Mouse (Mus musculus): Measurements from ENCODE around the gene Ptpn9. TPM values are rescaled to one million over a fixed set of nuclear protein-coding genes. Genes with fewer than 3 reads are reported as not detected.

The Ptpn9 gene
- total and polyA plus RNA-seq, 3 experiments: 10.4 to 21.3 (median 10.4) TPM

DNA sequence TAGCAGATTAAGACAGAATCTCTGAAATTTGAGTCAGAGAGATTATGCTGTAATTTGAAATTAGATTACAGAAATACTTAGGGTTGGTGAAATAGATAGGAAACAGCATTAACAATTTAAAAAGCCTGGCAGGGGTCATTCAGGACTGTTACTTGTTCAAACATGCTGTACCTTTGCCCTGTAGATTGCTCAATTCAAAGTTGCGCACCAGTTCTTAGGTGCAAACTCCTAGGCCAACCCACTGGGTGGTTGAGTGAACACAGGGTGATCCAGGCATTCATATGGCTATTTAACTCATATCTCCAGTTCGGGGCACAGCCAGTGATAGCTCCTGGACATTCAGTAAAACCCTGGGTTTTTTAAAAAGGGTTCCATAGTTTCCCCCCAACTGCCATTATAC lies 69.4 kb downstream of the Ptpn9 start:
- dilution Hi-C loops (cut with MboI; ENCODE audit: extremely low pct_ligation_motif_present, extremely low pct_unique_long_range_greater_than_20kb, low sequenced_read_pairs): no loop called here

DNA sequence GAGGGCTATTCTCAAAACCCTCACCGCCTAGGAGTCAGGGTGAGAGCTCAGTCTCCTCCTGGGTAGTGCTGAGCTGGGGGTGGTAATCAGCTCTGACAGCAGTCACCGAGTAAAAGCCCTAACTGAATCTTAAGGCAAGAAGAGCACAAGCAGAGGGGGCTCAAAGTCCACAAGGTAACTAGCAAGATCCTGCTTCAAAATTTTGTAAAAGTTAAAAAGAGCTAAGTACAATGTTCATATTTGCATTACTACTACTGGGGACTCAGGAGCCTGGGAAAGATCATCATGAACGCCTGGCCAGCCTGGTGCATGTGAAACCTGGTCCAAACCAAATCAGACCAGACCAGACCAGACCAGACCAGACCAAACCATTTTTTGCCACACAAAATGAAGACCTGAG lies 73.5 kb downstream of the Ptpn9 start:
- dilution Hi-C loops (cut with MboI; ENCODE audit: extremely low pct_ligation_motif_present, extremely low pct_unique_long_range_greater_than_20kb, low sequenced_read_pairs): no loop called here
- Histone ChIP-seq H3K27ac (ENCODE audit: insufficient read depth, low read depth) (no peak overlapping the region), H3K4me2 (ENCODE audit: insufficient read depth, low read depth, poor library complexity, severe bottlenecking) (no peak overlapping the region)

More for the DNA sequence above, 69.4 kb downstream of the Ptpn9 start:
- Histone ChIP-seq H3K79me2 (replicated peaks; ENCODE audit: control insufficient read depth, extremely low read depth, insufficient read depth, poor library complexity, severe bottlenecking) (no peaks in the 10 kb centered on the region), H3K9ac (ENCODE audit: insufficient read depth, low read depth) (no peak overlapping the region), H3K4me3 (replicated peaks in 1 of 3; ENCODE audit: low read depth in 2 of 3, low read length in 2 of 3, poor library complexity in 1 of 3) (no peak overlapping the region), H3K27ac (ENCODE audit: insufficient read depth, low read depth) (no peak overlapping the region), H3K4me1 (ENCODE audit: control insufficient read depth in 1 of 2, insufficient read depth in 2 of 2) (peaks cover 0 to 15% of the 10 kb centered on the region in 2 experiments; a peak in 3 of 4 replicates), H3K4me2 (ENCODE audit: insufficient read depth, low read depth, poor library complexity, severe bottlenecking) (no peak overlapping the region), H3K36me3 (replicated peaks in 1 of 2; ENCODE audit: control insufficient read depth in 1 of 2, insufficient read depth in 1 of 2, low read length in 1 of 2) (peaks cover 13 to 40% of the 10 kb centered on the region in 2 experiments), H3K9me3 (replicated peaks; ENCODE audit: low read length) (no peaks in the 10 kb centered on the region), H3K27me3 (replicated peaks) (no peaks in the 10 kb centered on the region)
- no peak for DNase-seq (ENCODE audit: extremely low read depth)
- TF ChIP-seq BHLHE40 (IDR thresholded peaks at IDR 0.05; ENCODE audit: low read depth, low read length) (no peak), CHD1 (IDR thresholded peaks at IDR 0.05; ENCODE audit: low read depth, low read length) (no peak), CTCF (conservative IDR thresholded peaks at IDR 0.05 in 1 of 2, IDR thresholded peaks at IDR 0.05 in 1 of 2; ENCODE audit: low read depth in 2 of 2, low read length in 2 of 2) (no peak), EP300 (IDR thresholded peaks at IDR 0.05; ENCODE audit: low read length) (no peak), CHD2 (IDR thresholded peaks at IDR 0.05; ENCODE audit: low read length) (no peak), UBTF (IDR thresholded peaks at IDR 0.05; ENCODE audit: low read depth, low read length) (no peak), ZMIZ1 (IDR thresholded peaks at IDR 0.05; ENCODE audit: low read depth, low read length) (no peak), MAFK (IDR thresholded peaks at IDR 0.05; ENCODE audit: insufficient replicate concordance, low read length) (no peak), IRF4 (IDR thresholded peaks at IDR 0.05; ENCODE audit: low read depth, low read length) (no peak), MYC (IDR thresholded peaks at IDR 0.05; ENCODE audit: low read depth, low read length) (no peak), MAX (IDR thresholded peaks at IDR 0.05; ENCODE audit: low read length) (no peak), KAT2A (IDR thresholded peaks at IDR 0.05; ENCODE audit: insufficient replicate concordance, low read length) (no peak), ZNF384 (IDR thresholded peaks at IDR 0.05; ENCODE audit: low read depth, low read length) (no peak), ETS1 (conservative IDR thresholded peaks at IDR 0.05; ENCODE audit: low read depth, low read length) (no peak), MEF2A (IDR thresholded peaks at IDR 0.05; ENCODE audit: borderline replicate concordance, low read depth, low read length) (no peak), ZC3H11A (IDR thresholded peaks at IDR 0.05; ENCODE audit: low read depth, low read length) (no peak), SMC3 (IDR thresholded peaks at IDR 0.05; ENCODE audit: low read depth, low read length) (no peak), ELF1 (IDR thresholded peaks at IDR 0.05; ENCODE audit: low read depth, low read length) (no peak)
- in situ Hi-C loops (cut with MboI; ENCODE audit: low pct_ligation_motif_present, low pct_unique_long_range_greater_than_20kb, low sequenced_read_pairs): no loop called here

More for the DNA sequence above, 73.5 kb downstream of the Ptpn9 start:
- TF ChIP-seq NELFE (IDR thresholded peaks at IDR 0.05; ENCODE audit: low read depth, low read length) (no peak), MEF2A (IDR thresholded peaks at IDR 0.05; ENCODE audit: borderline replicate concordance, low read depth, low read length) (no peak)
- Histone ChIP-seq H3K4me3 (replicated peaks in 1 of 3; ENCODE audit: low read depth in 2 of 3, low read length in 2 of 3, poor library complexity in 1 of 3) (no peak overlapping the region), H3K79me2 (replicated peaks; ENCODE audit: control insufficient read depth, extremely low read depth, insufficient read depth, poor library complexity, severe bottlenecking) (no peaks in the 10 kb centered on the region), H3K36me3 (replicated peaks in 1 of 2; ENCODE audit: control insufficient read depth in 1 of 2, insufficient read depth in 1 of 2, low read length in 1 of 2) (peaks cover 0 to 14% of the 10 kb centered on the region in 2 experiments), H3K27me3 (replicated peaks) (no peaks in the 10 kb centered on the region), H3K4me1 (ENCODE audit: control insufficient read depth in 1 of 2, insufficient read depth in 2 of 2) (peaks cover 0 to 23% of the 10 kb centered on the region in 2 experiments; a peak in 3 of 4 replicates), H3K9me3 (replicated peaks; ENCODE audit: low read length) (no peaks in the 10 kb centered on the region), H3K9ac (ENCODE audit: insufficient read depth, low read depth) (no peak overlapping the region)
- no peak for DNase-seq (ENCODE audit: extremely low read depth)
- in situ Hi-C loops (cut with MboI; ENCODE audit: low pct_ligation_motif_present, low pct_unique_long_range_greater_than_20kb, low sequenced_read_pairs): no loop called here

Measured in CH12.LX (cell line).